Mouse (Mus musculus): Measurements from ENCODE around the gene Treml4. TPM values are rescaled to one million over a fixed set of nuclear protein-coding genes. Genes with fewer than 3 reads are reported as not detected.

The Treml4 gene
- 1.7 and 2.8 TPM in 2 replicates for polyA plus RNA-seq (2012; rRNA removed)

DNA sequence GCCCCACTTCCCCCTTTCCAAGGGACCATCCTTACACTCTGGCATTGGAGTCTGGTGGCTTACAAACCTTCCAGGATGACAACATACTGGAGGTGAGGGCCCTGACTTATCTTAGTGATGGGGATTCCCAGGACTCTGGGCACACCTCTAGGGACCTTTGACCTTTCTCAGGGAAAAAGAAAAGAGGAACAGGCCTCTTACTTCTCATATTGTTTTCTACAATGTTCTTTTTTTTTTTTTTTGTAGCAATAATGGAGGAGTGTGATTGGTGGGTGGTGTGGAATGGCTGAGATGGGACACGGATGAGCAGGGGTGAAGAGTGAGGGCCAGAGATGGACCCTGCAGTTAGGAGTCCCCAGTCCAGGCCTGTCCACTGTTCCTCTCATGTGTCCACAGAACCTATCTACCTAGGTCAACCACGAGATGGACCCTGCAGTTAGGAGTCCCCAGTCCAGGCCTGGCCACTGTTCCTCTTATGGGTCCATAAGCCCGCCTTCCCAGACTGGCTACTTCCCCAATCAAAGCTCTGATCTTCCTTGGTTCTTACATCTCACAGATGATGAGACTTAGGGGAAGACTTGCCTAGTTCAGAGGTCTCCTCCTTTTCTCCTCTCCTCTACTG lies at the start of gene Treml4:
Gene Treml4 (plus strand): TSS at position 555 of the 622 bp plus-strand sequence.
- DNase-seq (ENCODE audit: low read depth, low spot score), result no peak
- 86% methylated on average over 3 of the region's 3 CpGs for WGBS

DNA sequence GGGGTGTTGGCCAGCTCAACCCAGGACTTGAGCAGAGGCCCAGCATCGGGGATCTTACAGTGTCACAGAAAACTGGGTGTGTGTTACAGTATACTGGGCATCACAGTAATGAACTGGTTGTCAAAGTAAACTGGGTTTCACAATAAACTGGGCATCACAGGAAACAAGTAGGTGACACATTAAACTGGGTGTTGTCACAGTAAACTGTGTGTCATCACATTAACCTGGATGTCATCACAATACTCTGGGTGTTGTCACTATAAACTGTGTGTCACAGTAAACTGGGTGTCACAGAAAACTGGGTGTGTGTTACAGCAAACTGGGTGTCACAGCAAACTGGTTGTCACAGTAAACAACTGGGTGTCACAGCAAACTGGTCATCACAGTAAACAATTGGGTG lies 48.7 kb upstream of the Treml4 start:
- WGBS, result 73% methylated on average over 1 of the region's 1 CpGs
- DNase-seq (ENCODE audit: low read depth, low spot score), result no peak

DNA sequence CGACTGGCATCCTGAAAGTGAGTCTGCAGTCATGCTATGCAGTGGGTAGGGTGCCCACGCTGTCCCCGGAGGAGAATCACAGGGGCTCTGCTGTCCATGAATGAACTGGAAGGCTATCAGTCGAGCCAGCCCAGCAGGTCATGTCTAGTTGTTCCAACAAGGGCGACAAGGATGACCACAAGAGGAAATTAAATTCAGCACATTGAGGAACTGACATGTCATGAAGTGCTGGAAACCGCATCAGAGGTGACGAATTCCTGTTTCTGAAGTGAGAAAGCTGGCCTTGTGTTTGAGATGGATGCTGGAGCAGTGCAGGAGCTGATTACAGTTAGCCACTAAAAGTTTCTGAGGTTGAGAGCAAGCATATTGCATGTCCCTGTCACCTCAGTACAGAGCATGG lies 33.4 kb upstream of the Treml4 start:
- DNase-seq (ENCODE audit: low read depth, low spot score), result no peak
- WGBS, result 77% methylated on average over 7 of the region's 7 CpGs

DNA sequence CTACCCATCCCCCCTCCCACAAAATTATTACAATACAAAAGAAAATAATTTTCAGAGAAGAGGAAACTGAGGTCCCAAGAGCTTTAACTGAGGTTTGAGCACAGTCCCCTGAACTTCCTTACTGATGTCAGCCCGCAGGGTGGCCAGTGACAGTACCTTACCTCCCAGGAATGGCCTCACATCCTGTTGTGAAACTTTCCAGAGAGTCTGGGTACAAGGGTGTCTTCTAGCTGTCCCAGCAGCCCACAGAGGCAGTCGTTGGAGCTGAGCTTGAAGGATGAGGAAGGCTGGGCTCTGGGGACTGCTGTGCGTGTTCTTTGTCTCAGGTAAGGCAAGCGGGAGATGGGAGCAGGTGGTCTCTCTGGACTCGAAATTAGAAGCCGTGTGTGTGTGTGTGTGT lies 31.6 kb upstream of the Treml4 start, which contains the start of gene Trem1:
Gene Trem1 (plus strand): TSS at position 251 of the 400 bp plus-strand sequence.
- no peak for DNase-seq (ENCODE audit: low read depth, low spot score)
- 66% methylated on average over 6 of the region's 6 CpGs for WGBS

DNA sequence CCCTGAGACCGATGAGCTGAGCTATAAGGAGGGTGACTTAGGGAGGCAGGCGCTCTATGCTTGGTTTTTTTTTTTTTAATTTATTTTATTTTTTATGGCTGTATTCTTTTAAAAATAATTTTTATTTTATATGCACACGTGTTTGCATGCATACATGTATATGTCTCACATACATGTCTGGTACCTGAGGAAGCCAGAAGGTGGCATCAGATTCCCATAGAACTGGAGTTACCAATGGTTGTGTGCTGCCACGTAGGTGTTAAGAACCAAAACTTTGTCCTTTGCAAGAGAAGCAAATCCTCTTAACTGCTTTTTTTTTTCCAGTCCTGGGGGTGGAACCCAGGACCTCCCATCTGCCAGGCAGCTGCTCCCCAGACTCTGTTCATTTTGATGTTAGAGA lies 30.3 kb upstream of the Treml4 start:
- no peak for DNase-seq (ENCODE audit: low read depth, low spot score)
- 91% methylated on average over 4 of the region's 4 CpGs for WGBS

DNA sequence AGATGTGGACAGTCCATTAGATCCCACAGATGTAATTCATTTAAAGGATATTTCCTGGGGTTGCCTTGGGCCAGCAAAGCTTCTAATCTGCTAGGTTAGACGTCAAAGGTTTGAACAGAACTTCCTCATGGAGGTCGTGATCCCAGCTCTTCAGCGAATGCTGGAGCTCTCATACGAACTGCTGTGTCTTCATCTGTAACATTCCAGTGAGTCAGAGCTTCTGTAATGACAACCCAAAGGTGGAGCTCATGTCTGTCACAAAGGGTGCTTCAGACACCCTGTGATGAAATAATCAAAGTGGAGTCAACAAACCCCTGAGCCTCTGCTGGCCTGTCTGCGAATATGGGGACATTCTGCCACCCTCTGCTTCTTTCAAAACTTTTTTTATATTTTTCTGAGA lies 29.5 kb upstream of the Treml4 start:
- DNase-seq (ENCODE audit: low read depth, low spot score), result no peak
- WGBS, result 55% methylated on average over 5 of the region's 5 CpGs

DNA sequence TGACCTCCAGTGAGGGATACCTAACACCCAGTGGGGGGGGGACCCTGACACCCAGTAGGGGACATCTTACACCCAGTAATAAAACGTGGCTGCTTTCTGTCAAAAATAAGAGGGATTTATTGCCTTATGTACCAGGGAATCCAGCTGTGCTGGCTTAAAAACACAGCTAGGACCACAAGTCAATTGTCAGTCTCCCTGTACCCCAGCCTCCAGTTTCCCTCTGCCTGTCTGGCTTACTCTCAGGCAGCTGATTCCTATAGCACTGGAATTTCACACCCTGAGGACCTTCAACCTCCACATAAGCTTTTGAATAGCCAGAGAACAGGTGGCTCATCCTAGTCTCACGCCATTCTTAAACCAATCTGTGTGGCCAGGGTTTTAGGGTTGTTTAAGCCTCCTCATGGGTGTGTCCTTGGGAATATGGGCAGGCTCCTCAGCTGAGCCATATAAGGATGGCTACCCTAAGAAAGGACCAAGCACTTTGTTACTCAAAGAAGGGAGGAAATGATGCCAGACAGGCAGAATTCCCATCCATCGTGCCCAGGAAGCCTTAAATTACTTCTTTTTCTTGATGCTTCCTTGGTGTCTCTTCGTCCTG lies 28.2 kb upstream of the Treml4 start:
- no peak for DNase-seq (ENCODE audit: low read depth, low spot score)
- 41% methylated on average over 4 of the region's 4 CpGs for WGBS

DNA sequence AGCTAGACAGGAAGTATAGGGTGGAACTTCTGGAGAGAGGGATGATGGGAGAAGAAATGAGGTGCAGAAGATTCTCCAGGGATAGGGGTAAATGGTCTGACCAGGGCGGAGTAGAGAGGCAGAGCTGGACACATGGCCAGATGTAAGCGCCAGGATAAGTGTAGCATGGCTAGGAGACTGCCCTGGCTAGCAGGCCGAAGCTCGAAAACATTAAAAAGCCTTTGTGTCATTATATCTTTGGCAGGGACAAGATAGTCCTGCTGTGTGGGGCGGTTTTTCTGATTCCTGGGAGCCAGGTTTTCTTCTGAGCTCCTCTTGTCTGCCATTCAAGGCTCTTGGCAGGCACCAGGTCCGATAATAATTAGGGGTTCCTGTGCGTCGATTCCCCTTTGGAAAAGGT lies 26.5 kb upstream of the Treml4 start:
- 95% methylated on average over 8 of the region's 8 CpGs for WGBS
- DNase-seq (ENCODE audit: low read depth, low spot score), result no peak

DNA sequence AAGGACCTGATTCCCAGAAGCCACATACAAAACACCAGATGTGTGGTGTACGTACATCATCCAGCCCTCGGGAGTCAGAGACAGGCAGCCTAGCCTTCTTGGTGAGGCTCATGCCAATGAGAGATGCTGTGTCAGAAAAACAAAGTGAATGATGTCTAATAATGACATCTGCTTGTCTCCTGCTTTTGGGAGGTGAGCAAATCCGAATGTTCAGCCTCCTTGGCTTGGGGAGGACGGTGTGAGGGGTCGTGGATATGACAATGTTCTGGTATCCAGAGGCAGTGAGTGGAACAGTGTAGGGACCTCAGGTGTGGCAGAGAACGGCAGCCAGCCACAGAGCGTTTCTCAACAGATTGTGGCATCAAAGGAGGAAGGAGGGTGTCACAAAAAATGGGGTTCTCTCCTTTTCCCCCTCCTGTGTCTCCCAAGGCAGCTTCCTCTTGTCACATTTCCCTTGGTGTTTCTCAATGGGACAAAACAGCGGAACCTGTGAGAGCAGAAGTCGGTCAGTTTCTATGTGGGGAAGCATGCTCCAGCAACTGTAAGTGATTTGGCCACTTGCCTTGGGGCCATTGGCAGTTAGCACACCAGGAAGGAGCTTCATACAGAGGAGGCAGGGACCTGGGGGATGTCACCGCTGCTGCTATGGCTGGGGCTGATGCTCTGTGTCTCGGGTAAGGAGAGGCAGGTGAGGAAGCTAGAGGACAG lies 16.7 kb upstream of the Treml4 start, which contains the start of gene Trem3:
Gene Trem3 (plus strand): TSS at position 557 of the 708 bp plus-strand sequence.
- no peak for DNase-seq (ENCODE audit: low read depth, low spot score)
- 74% methylated on average over 11 of the region's 11 CpGs for WGBS

DNA sequence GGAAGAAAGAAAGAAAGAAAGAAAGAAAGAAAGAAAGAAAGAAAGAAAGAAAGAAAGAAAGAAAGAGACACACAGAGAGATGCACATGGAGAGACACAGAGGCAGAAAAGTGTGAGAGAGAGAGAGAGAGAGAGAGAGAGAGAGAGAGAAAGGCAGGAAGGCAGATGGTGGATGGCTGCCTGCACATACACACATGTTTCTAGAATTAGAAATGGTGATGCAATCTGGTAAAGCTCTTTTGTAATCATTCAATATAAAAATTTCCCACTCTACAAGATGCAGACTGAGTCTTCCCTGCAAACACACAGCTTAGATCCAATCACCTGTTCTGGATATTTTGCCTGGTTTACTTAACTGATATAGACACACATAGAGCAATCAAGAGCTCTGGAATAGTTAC lies 15.1 kb upstream of the Treml4 start:
- DNase-seq (ENCODE audit: low read depth, low spot score), result no peak

DNA sequence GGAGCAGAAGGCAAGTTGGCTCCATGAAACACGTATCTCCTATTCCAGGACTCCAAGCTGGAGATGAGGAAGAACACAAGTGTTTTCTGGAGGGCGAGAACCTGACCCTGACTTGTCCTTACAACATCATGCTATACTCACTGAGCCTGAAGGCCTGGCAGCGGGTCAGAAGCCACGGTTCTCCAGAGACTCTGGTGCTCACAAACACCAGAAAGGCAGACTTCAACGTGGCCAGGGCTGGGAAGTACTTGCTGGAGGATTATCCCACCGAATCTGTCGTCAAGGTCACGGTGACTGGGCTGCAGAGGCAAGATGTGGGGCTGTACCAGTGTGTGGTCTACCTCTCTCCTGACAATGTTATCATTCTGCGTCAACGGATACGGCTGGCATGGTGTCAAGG lies 14.6 kb upstream of the Treml4 start:
- DNase-seq (ENCODE audit: low read depth, low spot score), result no peak
- 74% methylated on average over 11 of the region's 11 CpGs for WGBS

DNA sequence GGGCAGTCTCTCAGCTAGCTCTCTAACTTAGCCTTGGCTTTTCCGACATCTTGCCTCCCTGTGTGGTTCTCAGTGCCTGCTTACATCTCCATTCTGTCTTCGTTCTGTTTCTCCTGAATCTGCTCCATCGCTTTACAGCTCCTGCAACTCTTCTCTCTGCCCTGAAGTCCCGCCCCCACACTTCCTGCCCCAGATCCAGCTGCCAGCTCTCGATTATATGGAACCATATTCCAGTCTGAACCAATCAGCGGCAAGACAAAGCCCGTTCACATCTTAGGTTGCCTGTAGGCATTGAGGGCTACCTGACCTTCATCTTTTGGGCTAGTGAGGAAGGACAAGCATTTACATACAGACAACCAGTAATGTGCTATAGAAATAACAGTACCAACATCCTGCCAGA lies 13.5 kb upstream of the Treml4 start:
- no peak for DNase-seq (ENCODE audit: low read depth, low spot score)
- whole genome bisulfite sequencing, result 86% methylated on average over 7 of the region's 7 CpGs

DNA sequence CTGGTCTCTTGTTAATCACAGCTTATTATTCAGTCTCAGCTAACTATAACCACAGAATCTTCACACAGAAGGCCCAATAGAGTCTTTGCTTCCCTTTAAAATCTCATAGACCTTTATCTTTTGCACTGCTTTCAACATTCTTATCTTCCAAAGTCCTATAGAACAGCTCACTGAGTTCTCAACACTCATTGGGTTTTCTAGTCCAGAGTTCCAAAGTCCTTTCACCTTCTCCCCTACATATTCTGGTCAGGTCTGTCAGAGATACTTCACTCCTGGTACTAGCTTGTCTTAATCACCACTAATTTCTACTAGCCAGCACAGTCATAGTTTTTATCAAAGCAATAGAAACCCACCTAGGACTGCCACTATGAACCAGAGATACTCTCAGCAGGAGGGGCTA lies 7.5 kb upstream of the Treml4 start:
- DNase-seq (ENCODE audit: low read depth, low spot score), result no peak

DNA sequence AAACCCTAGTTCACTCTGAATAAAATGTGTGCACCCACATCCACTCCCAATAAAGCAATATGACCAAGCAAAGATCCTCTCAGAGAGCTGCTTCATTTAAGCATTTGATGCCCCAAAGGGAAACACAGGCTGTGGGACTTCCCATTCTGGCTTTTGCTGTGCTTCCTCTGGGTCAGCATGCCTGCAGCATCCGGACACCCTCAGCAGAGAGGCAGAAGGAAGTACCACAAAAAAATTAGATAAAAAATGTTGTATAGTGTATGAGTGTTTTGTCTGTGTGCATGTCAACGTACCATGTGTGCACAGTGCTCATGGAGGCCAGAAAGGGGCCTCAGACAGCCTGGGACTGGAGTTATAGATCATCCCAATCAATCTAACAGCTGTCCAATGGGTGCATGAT lies 2.2 kb upstream of the Treml4 start:
- 64% methylated on average over 2 of the region's 2 CpGs for WGBS

DNA sequence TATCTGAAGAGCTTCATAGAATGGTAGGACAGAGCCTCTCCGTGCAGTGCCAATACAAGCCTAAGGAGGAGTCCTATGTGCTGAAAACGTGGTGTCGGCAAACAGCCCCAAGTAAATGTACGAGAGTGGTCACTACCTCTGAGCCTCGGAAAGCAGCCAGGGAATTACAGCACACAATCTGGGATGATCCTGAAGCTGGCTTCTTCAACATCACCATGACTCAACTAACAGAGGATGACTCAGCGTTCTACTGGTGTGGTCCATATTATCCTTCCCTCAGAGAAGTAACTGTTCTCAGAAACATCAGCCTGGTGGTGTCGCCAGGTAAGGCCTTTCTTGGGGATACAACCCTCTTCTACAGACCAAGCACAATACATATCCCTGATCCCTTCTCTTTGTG lies 567 bp downstream of the Treml4 start:
- DNase-seq (ENCODE audit: low read depth, low spot score), result no peak
- 86% methylated on average over 7 of the region's 7 CpGs for WGBS

More for the DNA sequence above, 2.2 kb upstream of the Treml4 start:
- no peak for DNase-seq (ENCODE audit: low read depth, low spot score)

DNA sequence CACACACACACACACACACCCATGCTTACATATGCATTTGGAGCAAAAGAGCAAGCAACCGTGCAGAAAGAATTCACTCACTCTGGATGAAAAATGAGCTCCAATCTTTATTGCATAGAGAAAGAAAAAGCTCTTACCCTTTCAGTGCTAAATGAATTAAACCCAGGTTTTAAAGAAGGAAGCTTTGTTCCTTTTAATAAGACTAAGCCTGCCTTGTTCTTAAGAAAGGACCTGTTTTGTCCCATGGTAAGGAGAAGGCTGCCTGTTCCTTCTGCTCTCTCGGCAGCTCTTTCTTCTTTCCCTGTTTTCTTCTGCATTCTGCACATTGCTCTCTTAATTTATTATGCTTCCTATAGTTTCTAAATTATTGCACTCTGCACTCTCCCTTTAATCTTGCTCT lies 2.0 kb downstream of the Treml4 start:
- WGBS, result 13% methylated on average over 2 of the region's 2 CpGs
- DNase-seq (ENCODE audit: low read depth, low spot score), result no peak

DNA sequence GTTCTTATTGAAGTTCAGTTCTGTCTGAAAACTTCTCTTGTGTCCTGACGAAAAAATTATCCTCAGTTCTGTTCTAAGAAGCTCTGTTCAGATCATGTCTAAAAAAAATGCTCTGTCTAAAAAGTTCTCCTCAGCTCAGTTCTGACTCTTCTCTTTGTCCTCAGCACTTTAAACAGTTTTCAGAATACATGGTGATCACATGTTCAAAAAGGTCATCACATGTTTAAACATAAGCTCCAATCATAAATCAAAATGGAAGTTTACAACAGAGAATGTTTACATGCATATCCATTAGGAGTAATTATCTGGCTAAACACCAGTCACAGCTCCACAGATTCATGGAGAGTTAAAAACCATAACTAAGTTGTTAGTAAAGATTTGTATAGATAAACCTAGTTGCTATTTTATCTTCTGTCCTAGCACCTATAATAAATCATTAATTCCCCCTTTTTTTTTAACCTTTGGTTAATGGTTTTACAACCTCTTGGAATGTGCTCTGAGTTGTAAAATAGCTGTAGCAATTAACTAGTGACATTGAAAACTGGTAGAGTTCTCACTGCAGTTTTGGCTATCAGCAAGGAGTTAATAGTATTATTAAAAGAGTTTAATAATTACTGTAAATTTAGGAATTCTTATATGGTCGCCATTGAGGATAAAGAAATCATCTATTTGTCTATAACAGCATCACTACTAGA lies 2.7 kb downstream of the Treml4 start:
- 18% methylated on average over 2 of the region's 2 CpGs for WGBS

DNA sequence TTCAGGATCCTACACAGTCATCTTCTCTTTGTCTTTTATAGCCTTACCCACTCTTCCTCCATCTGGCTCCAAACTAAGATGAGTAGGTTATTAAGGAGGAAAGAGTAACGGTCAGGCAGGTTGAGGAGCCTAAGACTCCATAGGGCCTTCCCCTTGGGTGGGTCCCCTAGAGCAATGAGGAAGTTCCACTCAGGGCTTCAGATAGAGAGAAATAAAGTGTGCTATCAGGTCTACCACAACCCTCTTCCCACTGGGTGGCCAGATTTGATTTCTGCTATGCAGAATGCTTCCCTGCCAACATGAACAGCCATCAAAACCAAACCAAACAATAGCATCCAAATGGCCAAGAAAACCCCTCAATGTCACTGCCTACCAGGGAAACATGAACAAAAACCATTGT lies 3.5 kb downstream of the Treml4 start:
- DNase-seq (ENCODE audit: low read depth, low spot score), result no peak
- WGBS, result 43% methylated on average over 1 of the region's 1 CpGs

More for the DNA sequence above, 2.7 kb downstream of the Treml4 start:
- no peak for DNase-seq (ENCODE audit: low read depth, low spot score)

DNA sequence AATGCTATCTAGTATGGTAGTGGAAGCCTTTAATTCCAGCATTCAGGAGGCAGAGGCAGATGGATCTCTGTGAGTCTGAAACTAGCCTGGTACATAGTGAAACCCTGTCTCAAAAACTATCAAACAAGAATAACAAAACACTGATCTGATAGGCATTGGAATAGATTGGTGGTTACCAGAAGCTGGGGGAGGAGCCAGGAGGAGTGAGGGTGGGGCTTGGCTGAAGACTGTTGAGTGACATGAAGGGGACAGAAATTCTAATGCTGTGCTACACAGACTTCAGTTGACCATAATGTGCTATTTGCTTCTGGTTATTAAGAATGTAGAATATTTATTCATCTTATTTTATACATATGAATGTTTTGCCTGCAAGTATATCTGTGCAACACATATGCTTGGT lies 4.2 kb downstream of the Treml4 start:
- DNase-seq (ENCODE audit: low read depth, low spot score), result no peak

DNA sequence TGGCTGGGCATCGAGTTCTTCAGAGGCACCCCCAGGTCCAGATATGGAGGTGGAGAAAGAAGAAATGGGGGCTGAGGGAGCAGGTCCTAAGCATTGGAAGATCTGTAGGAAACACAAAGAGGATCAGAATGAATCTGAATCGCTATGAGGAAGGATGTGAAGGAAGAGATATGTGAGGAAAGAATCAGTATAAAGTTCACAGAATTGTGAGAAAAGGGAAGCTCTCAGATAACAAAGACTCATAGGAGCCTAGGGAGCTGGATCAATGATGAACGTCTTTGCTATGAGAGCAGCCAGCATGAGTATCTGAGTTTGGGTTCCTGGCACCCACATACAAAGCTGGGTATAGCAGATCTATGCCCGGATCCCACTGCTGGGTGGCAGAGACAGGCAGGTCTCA lies 5.7 kb downstream of the Treml4 start:
- WGBS, result 79% methylated on average over 4 of the region's 4 CpGs
- DNase-seq (ENCODE audit: low read depth, low spot score), result no peak

DNA sequence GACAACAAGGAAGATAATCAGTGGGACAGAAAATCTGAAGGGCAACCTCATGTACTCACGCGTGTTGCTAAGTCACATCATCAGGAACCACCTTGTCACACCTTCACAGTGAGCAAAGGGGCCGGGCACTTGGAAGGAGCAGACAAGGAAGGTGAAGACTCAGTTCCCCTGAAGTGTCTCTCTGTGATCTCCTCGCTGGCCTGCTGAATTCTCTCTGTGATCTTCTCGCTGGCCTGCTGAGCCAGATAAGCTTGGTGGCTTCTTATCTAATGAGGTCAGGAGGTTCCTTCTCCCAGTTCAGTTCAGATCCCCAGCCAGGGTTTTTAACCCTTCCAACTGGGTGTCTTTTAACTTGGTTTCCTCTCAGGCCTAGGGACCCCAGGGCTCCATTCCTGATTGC lies 8.1 kb downstream of the Treml4 start:
- no peak for DNase-seq (ENCODE audit: low read depth, low spot score)
- 73% methylated on average over 5 of the region's 5 CpGs for WGBS

Data from large intestine, adult 2 months (tissue).